Mouse (Mus musculus) cerebellum, postnatal 4 days (tissue): ENCODE data around the gene Slc27a5.

Experiments
- DNase-seq, 2 experiments: peaks; one replicate each; pipeline ENCODE4 v3.0.0; 2022; ENCODE audit warnings: low spot score in 2 of 2, mixed read lengths in 1 of 2

Gene Slc27a5

DNA sequence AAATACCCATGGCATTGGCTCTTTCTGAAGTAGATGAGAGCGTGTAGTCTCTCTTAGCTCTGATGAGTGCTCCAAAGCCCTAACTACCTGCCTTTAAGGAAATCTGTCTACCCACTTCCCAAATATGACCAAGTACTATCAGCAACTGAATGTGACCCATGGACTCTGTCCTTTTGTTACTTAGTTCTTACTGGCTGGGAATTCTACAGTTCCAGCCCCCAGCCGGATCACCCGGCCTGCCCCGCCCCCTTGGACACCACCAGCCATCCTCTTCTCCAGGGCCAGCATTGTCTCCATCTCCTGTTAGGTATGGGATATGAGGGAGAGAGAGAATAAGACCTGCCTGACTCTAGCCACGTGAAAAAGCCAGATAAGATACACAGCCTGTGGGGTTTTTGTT, at the start of gene Slc27a5:
Gene Slc27a5 (minus strand): TSS at position 140 of the 400 bp plus-strand sequence.
- no peak for DNase-seq

DNA sequence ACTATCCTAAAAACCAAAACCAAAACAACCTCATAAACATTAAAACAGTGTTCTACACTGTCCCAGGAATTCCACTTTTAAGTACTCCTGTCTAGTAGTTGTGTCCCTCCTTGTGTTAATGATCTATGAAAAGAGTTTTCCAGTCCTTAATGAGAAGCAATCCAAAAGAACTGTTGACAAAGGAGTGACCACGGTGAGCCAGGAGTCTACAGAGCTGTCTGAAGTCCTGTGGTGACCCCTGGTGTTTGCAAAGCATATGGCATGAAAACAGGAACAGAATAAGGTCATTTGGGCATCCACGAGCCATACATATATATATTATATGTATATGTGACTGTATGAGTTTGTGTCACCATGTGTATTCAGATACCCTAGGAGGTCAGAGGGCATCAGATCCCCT, 48.1 kb upstream of the Slc27a5 start:
- DNase-seq: peak in 1 of 2 experiments; percentile 57

DNA sequence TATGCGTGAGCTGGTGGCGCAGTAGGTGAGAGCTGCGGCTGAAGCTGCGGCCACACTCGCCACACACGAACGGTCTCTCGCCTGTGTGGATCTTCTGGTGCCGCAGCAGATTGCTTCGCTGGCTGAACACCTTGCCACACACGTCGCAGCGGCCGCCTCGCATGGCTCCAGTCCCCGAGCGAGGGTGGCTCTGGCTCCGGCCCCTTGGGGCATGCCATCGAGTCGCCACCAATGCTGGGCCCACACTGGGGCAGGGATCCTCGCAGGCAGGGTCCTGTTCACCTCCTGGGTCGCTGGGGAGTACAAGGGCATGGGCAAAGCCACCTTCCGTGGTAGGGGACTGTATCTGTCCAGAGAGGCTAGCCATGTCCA, 46.2 kb upstream of the Slc27a5 start:
- DNase-seq: no peak

DNA sequence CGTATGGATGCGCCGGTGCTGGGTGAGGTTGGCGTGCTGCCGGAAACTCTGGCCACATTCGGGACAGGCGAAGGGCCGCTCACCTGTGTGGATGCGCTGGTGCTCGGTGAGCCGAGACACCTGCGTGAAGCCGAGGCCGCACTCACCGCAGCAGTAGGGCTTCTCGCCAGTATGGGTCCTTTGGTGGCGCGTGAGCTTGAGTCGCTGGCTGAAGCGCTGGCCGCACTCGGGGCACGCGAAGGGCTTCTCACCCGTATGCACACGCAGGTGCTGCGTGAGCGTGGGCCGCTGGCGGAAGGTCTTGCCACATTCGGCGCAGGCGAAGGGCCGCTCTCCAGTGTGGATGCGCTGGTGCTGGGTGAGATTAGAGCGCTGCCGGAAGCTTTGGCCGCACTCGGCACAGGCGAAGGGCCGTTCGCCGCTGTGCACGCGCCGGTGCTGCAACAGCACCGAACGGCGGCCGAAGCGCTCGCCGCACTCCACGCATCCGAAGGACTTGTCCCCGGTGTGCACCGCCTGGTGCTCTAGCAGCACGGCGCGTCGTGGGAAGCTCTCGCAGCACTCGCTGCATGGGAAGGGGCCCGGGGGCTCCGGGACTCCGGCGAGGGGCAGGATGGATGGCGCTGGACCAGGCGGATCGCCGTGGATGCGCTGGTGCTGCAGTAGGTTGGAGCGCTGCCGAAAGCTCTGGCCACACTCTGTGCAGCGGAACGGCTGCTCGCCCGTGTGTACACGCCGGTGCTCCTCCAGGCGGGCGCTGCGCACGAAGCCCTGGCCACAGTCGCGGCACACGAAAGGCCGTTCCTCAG, 45.7 kb upstream of the Slc27a5 start:
- DNase-seq: peak in 1 of 2 experiments; percentile 59

DNA sequence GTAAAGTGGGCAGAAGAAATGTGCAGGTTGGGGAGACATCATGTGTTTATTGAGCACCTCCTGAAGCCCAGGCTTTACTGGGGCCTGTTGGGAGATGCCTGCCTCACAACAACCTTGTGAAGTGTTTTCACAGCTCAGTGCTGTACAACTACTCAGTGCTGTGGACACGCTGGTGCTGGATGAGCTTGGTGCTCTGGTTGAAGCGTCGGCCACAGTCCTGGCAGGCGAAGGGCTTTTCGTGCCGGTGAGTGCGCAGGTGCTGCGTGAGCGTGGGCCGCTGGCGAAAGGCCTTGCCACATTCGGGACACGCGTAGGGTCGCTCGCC, 45.1 kb upstream of the Slc27a5 start:
- DNase-seq: no peak

DNA sequence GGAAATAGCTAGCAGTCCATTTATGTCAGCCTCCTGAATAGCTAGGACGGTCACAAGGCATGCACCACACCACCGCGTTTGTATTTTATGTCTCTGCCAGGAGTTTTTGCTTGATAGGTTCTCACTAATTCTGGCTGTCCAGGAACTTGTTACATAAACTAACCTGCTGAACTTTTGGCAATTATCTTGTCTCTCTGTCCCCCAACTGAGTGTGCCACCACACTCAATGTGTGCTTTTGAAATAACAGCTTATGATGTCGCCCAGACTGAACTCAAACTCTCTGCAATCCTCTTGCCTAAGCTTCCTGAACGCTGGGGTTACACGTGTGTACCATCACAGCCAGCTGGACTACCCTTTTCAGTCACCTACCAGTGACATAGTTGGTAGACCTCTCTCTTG, 44.5 kb upstream of the Slc27a5 start:
- no peak for DNase-seq

DNA sequence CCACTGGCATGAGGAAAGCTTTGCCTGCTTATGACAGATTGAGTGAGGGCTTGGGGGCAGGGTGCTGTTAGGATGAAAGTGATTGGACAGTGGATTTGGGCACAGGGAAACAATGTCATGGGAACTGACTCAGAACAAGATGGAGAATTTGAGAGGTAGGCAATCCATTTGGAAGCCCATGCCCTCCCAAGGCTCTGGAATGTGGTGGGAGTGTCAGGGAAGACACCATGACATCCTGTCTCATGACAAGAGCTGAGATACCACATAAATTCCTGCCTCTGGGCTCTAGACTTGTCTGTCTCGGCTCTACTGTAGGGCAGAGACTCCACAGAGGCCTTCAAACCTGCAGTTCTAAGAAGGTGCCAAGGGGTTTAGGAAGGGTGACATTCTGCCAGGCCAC, 43.3 kb upstream of the Slc27a5 start:
- DNase-seq: no peak

- DNase-seq: no peak
Measured at GRCm38 (mm10) chr7:13039181-13039580, 41.2 kb upstream of the Slc27a5 start.

DNA sequence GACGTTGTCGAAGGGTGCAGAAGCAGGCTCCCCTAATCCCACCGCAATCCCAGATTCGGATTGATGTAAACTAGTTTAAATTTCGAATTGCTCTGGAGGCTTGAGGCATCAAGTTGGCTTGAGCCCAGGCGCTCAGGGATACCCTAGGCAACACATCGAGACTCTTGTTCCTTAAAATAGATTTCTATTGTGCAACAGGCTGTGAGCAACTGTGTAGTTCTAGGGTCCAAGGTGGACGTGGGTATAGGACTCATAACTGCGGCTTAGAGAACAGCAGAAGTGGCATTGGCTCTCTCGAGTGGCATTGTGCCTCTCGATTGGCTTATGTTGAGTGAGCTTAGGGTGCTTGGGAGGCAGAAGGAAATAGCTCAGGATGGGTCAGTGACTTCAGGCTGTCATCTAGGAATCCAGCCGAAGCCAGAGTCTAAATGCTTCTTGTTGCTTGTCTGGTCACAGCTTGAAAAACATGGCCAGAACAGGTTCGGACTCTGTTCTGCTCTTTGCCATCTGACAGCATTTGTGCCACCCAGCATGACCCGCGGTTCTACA, 40.7 kb upstream of the Slc27a5 start:
- DNase-seq: no peak

DNA sequence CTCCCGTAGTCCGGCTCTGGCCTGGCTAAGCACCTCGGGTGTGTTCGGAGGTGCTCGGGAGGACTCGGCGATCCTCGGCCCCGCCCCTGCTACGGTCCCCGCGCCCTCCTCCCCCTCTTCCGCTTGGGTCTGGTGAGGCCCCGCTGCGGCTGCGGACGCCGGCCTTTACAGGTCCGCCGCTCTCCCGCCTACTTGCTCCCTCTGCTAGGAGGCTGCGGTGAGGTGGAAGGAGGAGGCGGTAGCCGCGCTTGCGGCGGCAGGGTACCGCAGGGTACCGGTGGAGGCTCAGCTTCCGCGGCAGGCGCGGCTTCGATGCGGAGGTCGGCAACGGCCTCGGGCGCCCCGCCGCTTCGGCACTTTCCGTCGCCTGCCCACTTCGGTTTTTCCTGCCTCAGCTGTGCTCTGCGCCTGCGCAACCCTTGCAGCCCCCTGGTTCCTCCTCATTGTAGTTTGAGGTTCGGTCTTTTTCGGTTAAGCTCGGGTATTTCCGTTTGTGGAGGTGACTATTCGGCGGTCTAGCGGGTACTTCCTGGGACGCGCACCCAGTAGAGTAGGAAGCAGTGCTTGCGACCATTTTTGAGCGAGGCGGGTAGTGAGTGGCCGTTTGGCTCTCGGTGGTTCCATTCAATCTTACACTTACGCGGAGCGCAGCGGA, 40.0 kb upstream of the Slc27a5 start, which contains the start of gene Ube2m:
Gene Ube2m (minus strand): TSS at position 375 of the 655 bp plus-strand sequence.
- DNase-seq: peak; percentile 99

DNA sequence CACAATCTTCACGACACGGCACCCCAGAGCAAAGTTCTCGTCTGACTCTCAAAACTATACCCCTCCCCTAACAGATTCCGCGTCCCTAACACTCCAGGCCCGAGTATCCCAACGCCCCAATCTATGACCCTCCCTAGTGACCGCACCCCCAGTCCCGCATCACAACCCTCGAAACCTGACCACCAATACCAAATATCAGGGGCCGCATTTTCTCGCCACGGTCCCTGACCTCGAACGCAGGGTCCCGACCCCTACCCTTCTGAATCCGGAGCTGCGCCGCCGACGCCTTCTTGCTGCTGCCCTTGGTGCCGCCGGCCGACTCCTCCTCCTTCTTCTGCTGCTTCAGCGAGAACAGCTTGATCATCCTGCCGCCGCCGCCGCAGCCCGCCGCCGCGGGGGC, 39.4 kb upstream of the Slc27a5 start:
- no peak for DNase-seq

- DNase-seq: no peak
Measured at GRCm38 (mm10) chr7:13036806-13037205, 38.8 kb upstream of the Slc27a5 start.

DNA sequence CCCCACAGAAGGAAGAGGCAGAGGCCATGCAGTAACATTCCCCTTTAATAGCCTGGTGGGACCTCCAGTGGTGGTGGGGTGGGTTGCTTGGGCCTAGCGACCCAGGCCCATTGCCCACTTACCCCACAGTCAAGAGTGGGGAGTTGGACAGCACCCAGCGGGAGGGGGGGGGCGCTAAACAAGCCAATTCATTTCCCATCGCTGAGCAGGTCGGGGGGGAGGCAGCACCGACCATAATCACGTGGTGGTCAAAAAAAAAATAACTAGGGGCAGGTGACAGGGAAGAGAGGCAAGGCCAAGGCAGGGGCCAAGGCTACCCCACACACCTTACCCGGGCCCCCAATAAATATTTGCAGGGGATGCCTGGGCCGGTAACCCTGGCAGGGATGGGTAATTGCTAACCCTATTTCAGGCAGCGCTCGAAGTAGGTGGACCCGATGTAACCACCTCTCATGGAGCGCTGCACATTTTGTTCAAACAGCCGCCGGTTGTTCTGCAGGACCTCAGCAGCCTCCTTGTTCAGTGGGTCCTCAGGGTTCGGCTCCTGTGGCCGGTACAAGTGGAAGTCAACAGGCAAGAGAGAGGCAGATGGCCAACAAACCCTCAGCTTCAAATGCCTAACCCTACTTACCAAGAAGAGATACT, 37.3 kb upstream of the Slc27a5 start:
- no peak for DNase-seq

- peak; percentile 97 for DNase-seq
Measured at GRCm38 (mm10) chr7:13034148-13034977, 36.4 kb upstream of the Slc27a5 start, which contains the start of gene Chmp2a. TSS of gene Chmp2a (minus strand) at chr7:13034807.

GRCm38 (mm10) chr7:13033451-13034147, 35.6 kb upstream of the Slc27a5 start:
- DNase-seq: no peak

DNA sequence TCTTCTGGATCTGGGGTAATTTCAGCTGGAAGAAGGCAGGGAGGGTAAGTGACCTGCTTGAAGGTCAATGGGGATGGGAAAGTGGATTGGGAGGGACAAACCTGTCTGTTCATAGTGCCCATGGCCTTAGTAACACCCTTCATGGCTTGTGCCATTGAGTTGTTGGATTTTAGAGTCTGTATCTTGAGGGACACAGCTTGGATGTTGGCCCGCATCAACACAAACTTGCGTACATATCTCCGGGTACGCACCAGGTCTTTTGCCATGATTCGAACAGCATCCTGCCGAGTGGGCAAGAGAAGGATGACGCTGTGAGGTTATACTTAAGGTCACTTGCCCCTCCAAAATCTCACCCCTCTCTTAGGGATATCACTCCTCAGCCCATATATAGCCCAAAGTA, 34.5 kb upstream of the Slc27a5 start:
- no peak for DNase-seq

DNA sequence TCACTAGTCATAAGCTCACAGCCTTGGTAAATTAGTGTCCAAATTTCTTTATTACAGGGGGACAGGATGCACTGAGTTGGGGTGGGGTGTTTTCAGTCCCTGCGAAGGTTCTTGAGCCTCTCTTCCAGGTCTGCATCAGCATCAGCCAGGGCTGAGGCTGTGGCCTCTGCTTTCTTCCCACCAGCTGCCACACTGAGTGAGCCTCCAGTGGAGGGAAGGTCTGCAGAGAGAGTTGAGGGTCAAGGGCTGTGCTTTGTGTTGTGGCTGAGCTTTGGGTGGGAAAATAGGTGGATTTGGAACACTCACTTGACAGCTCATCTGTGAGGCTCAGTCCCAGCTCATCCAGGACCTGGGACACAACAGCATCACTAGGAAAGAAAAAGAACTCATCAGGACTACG, 34.0 kb upstream of the Slc27a5 start:
- no peak for DNase-seq

GRCm38 (mm10) chr7:13031069-13031468, 33.1 kb upstream of the Slc27a5 start:
- no peak for DNase-seq

GRCm38 (mm10) chr7:13028986-13029385, 31.0 kb upstream of the Slc27a5 start:
- no peak for DNase-seq

DNA sequence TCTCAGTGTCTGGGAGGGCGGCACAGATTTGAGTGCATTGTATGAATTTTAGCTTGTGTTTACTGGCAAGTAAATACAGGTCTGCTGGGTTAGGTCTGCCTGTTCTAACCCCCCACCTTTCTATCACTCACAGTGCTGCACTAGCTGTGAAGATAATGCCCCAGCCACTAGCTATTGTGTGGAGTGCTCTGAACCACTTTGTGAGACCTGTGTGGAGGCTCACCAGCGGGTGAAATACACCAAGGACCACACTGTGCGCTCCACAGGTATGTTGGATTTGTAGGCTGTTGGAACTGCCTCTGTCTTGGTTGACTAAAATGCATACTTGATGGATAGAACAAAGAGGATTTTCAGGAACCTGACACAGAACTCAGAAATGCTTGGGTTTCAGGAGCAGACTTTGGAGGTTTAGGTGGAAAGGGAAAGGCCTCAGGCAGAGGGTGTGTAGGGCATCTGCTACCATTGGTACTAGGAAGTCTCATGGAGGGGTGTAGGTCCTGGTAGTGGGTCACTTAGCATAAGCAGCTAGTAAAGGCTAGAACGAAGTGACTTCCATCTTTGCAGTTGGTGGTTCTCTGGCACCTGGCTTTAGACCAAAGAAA, 27.6 kb upstream of the Slc27a5 start:
- DNase-seq: no peak

- DNase-seq: peak; percentile 72 to 88
Measured at GRCm38 (mm10) chr7:13024805-13025204, 26.8 kb upstream of the Slc27a5 start.
